Mouse (Mus musculus) adrenal gland, adult 8-10 months (tissue): ENCODE results near the gene Lemd1. TPM values are rescaled to one million over a fixed set of nuclear protein-coding genes. Genes with fewer than 3 reads are reported as not detected.

ENCODE experiments used
- DNase-seq: peaks from one replicate; pipeline ENCODE4 v3.0.0; 2022
- total RNA-seq, 4 experiments: library from RNA; stranded (reverse); gene quantifications; 2 replicates each; pipeline ENCODE4 v1.2.4; 2022

The Lemd1 gene
- total RNA-seq, 4 experiments from 2014 or later = 0.31 to 0.46 (median 0.46) TPM; not detected in 1

DNA sequence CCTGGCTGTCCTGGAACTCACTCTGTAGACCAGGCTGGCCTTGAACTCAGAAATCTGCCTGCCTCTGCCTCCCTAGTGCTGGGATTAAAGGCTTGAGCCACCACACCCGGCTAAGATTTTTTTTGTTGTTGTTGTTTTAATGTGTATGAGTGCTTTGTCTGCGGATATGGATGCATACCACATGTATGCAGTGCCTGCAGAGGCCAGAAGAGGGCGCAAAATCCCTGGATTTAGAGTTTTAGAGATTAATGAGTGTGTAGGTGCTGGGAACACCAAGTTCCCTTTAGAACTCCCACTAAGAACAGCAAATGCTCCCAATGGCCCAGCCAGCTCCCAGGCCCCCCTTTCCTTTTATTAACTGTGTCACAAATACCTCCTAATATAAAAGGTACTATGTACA lies 25.4 kb upstream of the Lemd1 start:
- DNase-seq = no peak

DNA sequence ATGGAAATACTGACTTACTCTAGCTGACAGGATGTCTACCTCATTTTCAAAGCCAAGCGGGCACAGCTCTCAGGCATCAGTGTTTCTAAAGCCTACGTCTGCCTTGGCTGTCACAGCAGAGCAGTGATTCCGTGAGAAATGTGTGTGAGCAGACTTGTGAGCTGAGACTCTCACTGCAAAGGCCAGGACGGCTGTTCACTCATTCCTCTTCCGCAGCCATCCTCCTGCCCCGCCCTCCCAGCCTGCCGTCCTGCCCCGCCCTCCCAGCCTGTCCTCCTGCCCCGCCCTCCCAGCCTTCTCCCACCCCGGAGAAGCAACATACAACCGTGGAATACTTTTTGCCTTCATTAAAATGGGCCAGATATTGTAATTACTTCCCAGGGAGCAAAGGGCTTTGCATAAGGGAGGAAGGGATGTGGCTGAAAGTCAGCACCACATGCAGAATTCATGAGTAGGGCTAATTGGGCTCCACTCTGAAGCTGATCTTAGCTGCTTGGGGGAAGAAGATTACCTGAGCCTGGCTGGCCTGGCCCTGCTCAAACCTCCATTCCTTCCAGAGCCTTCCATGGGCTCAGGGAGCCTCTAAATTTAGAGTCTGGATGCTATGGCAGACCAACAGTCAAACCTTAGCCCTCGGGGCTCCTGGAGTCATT lies 23.0 kb upstream of the Lemd1 start:
- no peak for DNase-seq

DNA sequence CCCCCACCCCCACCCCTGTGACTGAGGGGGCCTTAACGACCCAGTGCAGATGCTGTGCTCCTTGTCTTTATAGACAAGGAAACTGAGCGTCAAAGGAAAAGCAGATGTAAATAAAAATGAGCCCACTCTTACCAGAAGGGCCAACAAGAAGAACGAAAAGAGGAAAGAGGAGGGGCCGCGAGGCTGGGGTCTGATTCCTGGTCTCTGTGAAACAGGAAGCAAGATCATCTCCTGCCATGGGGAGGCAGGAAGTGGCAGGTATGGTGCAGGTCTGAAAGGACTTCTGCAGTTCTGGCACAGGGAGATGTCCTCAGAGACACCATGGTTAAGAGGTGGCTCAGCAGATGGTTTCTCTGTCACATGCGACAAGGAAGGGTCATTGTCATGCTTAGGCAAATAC lies 20.5 kb upstream of the Lemd1 start:
- DNase-seq = no peak

DNA sequence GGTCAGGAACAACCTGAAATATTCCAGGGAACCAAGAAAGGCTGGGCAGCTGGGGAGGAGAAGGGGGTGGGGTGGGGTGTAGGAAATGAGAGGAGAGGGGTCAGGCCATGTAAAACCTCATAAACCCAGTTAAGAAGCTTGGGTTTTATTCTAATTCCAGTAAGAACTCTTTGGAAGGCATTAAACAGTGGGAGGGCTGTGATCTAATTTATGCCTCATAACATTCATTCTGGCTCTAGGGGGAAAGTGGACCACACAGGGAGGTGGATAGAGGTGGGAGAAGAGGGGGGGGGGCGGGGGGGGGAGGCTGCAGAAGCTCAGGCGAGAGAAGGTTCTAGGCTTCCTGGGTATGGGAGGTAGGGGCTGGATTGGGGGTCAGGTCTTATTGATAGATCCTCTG lies 19.6 kb upstream of the Lemd1 start:
- DNase-seq = no peak

DNA sequence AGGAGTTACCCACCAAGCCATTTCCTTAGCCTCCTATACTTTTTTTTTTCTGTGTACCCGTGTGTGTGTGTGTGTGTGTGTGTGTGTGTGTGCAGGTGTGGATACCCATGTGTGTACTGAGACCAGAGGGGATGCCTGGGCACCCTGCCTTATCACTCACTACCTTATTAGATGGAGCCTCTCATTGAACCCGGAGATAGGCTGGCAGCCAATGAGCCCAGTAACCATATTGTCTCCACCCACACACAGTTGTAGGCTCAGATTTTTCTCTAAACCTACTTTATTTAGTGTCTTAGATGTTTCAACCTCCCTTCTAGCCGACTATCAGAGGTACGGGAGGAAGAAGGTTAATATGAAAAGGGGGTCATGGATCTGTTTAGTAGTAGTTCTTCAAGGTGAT lies 4.9 kb upstream of the Lemd1 start:
- DNase-seq = no peak

DNA sequence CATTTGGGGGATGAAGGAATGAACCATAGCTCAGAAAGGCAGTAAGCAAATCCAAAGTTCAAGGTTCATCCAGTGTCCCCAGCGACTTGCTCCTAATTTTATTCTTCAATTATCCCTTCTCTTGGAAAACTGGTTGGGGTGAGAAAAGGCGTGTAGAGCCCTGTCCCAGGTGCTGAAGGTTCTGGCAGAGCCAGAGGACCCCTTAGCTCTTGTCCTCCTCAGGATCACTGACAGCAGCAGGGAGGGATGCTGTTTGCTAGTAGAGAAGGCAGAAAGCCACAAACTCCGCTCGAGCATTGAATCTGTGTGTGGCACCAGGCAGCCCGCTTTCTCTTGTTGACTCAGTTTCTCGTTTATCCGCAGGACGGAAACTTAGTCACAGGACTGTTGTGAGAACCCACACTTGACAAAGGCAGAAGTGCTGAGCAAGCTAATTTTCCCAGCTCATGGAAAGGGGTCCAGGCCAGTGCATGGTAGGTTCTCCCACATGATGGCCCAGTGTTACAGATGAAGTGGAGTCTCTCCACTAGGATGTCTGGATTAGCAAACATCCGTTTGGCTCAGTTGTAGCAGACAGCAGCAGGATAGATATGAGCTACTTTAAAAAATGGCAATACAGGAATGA lies 2.7 kb upstream of the Lemd1 start:
- DNase-seq = no peak

DNA sequence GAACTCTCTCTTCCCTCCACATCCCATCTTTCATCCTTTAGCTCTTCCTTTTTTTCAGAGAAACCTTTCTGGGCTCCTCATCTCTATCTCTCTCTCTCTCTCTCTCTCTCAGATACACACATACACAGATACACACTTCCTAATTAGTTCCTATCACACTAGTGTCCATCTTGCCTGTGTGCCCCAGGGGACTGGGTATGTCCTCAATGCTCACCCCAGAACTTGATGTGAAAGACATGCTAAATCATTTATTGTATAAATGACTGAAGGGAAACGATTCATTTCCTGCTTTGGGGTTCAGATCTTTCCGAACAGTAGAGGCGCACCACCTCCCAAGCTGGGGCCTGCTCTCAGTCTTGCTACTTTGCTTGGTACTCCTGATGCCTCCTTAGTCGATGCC lies 2.0 kb upstream of the Lemd1 start:
- no peak for DNase-seq

DNA sequence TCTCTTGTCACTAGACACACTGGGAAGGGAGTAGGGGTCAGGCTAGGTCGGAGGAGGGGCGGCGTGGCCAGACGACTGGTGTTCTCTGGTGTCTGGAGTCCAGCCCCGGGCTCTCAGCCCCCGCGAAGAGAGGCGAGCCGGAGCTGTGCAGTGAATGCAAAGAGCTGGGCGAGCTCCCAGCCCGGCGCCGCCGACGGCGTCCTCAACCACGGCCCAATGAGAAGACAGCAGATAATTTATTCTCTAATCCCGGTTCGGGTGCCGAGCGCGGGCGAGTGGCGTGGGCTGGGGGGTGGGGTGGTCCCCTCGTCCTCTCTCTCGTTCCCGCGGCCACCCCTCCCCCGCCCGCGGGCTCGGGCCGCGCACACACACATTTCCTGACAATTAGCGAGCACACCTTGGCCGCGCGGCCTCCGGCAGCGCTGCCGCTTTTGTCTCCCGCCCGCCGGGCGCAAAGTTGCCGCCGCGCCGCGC lies 1.2 kb upstream of the Lemd1 start:
- no peak for DNase-seq

DNA sequence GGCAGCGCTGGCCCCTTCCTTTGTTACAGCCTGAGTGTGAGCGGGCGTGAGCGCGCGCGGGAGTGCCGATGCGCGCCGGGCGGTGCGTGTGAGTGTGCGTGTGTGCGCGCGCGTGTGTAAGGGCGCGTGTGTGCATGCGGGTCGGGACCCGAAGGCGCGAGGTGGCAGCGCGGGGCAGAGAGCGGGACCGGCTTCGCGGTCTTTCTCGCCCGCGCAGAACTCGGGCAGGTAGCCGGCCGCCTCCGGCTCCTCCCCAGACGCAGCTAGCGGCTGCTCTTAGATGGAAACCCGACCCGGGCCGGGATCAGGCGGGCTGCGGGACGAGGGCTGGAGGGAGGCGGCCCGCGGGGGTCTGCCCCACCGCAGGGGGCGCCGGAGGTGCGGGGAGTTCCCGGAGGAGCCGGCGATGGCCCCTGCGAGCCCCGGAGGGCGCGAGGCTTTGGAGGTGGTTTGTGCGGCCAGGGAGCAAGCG lies 574 bp upstream of the Lemd1 start:
- DNase-seq = no peak

DNA sequence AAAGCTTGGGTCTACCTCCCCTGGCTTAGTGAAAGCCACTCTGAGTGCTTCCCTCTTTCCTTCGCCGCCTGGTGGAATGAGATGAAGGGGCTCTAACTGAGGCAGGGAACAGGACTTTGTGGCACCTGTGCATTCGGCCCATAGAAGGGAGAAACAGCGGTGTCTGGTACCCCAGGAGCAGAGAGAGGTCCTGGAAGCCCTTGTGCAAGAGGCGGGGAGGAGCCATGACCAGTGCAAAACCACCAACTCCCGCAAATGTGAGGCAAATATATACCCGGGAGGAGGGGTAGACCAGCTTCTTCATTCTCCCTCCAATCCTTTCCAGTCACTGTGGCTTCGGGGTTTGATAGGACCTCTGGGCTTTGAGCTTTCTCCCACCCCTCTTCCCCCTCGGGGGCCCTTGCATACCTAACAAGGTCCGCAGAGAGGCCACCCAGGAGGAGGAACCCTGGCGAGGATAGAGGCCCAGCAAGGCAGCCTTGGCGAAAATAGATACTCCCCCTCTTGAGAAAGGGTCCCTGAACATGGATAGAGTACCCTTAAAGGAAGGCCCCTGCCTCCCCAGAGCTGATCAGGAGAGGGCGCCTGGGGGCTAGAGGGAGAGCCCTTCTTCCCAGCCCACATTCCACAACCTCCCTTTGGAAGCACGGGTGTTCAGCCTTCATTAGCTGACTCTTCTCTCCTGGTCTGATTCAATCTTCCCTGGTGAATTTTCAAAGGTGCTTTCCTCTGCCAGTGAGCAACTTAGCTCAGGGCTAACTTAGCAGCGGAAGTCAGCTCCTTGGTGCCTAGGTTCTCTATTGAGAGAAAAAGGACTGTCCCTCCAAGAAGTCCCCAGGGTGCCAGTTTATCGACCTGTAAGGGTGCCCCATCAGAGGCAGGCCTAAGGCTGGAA lies 802 bp downstream of the Lemd1 start:
- no peak for DNase-seq

DNA sequence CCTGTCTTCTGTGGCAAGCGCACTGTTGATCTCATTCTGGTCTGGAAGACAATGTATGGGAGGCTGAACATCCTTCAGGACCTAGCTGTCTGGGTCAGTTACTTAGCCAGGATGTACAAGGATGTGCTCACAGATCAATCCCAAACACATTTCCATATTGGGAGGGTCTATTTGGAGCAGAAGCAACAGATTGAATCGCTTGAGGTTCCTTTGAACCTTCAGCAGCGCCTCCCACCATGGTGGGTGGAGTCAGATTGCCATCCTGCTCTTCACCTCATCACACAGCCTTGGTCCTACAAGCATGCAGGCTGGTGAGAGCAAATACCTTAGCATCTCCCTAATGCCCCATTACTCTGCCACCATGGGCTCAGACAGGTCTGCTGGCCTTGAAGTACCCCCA lies 2.6 kb downstream of the Lemd1 start:
- no peak for DNase-seq

DNA sequence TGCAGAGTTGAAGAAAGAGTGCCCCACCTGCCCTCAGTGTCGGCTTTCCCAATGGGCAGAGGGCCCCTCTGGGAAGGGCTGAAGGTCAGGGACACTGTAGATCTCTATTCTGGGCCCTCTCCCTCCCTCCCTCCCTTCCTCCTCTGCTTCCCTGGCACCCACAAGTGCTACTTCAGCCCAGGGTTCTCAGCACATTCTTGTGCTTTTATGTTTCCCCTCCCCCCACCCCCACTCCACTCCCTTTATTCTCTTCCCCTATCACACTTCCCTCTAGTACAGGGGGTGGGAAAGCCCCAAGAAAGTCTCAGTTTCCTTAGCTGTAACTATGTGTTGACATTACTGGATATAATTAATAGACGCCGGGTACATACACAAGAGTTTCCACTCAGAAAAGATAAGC lies 3.4 kb downstream of the Lemd1 start:
- DNase-seq = no peak

DNA sequence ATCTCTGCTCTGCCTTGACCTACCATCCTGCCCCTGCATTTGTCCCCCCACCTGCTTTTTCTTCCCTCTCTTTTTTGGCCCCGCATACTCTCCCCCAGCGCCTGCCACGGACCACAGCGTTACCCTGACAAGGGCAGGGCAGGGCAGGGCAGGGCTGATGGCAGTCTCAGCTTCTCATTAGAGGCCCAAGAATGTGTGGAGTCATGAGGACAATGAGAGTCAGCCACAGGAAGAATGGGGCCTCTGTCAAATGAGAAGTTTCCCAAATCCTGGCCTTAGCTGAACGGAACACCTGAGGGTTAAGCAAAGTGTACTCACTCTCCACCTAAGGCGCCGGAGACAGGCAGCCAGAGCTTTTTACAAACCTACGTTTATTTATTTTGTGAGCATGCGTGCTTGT lies 3.9 kb downstream of the Lemd1 start:
- no peak for DNase-seq

DNA sequence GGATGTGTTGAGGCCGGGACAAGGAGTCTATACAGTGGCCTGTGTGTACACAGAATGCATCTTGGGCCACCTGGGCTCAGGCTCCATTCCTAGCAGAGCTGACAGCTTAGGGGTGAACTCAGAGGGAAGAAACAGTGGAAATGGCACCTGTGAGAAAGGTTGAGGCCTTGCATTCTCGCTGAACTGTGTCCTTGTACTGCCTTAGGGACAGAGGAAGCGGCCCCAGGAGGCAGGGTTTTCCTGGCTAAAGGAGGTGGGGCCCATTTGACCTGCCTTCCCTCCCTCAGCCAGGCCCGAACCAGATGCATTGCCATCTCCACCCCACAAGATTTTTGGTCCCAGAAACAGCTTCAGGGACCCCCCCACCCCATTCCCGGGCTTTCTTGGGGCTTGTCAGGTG lies 4.5 kb downstream of the Lemd1 start:
- no peak for DNase-seq

DNA sequence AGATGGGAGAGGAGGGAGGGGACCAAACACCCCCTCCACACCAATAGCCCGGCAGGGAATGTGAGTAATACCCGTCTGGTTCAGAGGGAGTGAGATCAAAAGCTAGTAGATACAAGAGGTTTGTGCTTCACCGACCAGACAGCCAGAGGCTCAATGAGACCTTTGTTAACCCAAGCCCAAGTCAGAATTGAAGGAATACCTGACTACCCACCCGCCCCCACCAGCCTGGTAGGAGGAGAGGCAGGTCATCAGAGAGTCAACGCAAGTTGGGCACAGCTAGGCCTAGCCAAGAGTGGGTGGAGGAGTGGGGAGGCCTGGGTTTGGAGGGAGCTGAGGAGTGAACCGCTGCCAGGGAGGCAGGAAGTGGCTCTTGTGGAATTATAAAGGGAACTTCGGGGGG lies 5.1 kb downstream of the Lemd1 start:
- DNase-seq = no peak

DNA sequence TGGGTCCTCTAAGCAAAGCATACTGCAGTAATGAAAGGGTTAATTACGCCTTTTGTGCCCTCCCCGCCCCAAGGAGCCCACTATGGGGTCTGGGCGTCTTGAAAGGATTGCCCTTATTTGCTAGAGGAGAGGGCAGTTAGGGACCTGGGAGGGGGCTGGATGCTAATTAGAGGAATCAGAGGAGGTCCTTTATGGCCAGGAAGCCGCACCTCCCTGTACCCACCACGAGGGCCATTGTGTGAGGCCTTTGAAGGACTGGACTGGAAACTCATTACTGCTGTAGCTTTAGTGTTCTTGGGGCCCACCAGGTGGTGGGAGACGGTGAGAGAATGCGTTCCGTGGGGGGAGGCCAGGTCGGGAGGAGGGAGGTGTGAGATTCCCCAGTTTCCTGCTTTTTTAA lies 6.4 kb downstream of the Lemd1 start:
- no peak for DNase-seq

DNA sequence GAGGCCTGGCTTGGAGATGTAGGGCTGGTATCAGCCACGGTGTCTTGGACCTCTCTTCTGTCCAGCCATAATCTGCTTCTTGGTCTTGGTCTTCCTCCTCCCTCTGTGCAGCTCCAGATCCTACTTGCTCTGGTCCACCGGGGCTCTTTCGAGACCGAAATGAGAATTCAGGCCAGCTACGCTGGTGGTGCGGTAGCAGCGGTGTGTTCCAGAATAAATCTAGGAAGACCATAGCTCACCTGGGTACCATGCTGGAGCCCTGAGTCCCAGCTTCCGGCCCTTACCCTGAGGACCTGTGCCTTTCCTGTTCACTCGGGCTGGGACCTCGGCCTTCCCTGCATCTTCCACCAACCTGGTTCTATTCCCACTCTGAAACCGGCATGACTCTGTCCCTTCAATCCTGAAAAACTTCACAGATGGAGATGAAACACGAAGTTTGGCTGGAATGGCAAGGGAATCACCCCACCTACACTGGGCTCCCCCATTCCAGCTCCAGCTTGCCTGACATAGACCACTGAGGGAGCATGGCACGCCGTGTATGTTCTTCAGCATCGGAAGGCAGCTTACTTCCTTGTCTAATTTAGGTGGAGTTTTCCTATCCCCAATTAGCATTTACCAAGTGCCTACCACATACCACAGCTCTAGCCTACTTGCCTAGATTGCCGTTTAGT lies 7.3 kb downstream of the Lemd1 start:
- no peak for DNase-seq

DNA sequence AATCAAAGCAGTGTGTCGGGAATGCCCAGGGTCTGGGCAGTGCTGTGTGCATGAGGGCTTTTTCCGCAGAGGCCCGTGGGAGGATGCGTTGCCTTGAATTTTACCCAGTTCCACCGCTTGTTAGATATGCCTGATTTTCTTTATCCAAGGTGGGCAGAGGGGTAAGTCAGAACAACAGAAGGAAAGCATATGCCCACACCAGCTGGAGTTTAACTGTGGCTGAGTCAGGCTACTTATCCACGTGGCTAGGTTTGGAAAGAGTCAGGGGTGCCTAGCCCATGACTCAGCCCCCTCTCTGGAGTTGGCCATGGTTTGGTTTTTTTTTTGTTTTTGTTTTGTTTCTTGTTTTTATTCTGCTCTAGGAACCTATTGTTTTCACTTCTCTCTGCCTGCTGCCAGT lies 8.0 kb downstream of the Lemd1 start:
- DNase-seq = no peak

DNA sequence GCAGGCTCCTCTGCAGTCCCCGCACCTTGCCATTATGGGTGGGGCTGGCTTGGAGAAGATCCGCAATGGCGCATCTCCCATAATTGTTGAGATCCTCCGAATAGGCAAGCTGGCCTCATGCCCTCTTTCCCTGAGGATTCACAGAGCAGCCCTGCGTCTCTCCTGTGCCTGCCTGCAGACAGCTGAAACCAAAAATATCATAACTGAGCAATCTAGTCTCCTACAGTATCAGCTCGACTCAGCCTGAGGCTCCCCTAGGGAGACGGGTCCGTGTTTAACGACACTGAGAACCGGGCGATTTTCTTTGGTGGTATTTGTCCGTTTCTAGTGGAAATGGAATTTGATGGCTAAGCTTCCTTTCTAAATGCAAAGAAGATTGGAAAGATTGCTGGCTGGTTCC lies 8.7 kb downstream of the Lemd1 start:
- DNase-seq = no peak

DNA sequence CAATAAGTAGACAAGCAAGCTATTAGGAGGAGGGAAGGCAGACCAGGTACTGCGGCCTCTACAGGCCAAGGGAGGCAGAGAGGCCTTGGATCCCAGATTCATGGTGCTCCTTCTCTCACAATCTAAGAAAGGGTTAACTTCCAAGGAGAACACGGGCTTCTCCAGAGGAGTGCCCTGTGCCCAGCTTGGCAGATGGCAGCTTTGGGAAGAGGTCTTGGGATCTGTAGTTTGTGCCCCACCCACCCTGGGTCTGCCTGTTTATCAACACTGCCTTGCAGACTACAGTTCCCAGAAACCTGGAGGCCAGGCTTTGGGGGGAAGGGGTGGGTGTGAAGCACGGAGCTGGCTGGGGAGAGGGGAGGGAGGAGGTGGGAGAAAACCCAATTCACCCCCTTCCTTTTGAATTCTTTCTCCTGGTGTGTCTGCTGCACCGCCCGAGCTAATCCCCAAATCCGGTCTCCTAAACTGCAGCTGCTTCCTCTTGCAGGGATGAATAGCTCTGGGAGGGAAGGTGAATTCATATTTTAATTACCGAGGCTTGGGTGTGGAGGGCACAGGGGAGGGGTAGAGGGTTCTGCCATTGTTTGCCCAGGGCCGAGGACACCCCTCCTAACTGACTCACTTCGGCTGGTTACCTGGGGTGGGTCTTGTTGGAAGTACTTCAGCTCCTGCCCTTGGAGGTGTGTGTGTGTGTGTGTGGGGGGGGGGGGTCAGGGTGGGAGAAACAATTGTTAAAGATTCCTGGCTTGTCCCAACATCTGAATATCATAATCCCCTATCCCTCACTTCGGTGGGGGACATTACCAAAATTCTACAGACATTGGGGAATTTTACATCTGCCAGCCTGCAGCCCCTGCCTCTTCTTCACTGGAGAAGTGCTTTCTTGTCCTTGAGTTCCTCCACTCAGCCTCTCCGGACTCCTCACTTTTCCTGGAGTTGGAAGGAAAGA lies 9.6 kb downstream of the Lemd1 start:
- DNase-seq = no peak

DNA sequence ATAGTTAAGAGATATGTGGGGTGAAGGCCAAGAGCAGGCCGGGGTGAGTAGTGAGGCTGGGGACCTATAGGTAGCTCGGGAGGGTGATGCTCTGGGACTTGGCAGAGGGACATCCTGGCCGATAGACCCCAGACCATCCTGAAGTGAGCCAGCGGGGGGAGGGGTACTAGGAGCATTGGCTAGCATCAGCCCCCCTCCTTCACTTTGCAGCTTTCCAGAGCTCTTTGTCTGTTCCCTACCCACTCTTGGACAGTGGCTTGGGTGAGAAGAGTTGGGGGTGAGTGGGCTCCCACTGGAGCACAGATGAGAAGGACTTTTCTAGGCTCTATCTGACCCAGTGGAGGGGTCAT lies 10.3 kb downstream of the Lemd1 start:
- no peak for DNase-seq

DNA sequence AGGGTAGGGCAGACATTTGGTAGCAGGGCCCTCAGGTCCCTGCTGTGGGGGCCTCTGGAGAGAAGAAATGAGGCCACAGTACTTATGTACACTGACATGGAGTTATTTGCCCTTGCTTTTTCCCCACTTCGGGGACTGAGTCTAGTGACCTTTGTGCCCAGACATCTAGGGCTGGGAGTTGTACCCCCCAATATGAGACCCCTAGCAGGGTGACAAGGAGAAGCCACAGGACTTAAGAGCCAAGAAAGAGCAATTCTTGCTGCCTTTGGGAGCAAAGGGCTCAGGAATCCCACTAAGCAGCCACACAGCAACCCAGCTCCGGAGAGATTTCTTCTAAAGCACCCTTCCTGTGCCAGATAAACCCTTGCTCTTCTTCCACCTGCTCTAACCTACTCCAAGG lies 10.7 kb downstream of the Lemd1 start:
- DNase-seq = no peak
